Mouse (Mus musculus): ENCODE data around the gene Acsbg1.
A peak's percentile ranks its signal among the peaks of the same experiment; 100 is the strongest.

Acsbg1 gene

GRCm38 (mm10) chr9:54668455-54668854, 6.8 kb upstream of the Acsbg1 start:
- DNase-seq = peak; percentile 85

DNA sequence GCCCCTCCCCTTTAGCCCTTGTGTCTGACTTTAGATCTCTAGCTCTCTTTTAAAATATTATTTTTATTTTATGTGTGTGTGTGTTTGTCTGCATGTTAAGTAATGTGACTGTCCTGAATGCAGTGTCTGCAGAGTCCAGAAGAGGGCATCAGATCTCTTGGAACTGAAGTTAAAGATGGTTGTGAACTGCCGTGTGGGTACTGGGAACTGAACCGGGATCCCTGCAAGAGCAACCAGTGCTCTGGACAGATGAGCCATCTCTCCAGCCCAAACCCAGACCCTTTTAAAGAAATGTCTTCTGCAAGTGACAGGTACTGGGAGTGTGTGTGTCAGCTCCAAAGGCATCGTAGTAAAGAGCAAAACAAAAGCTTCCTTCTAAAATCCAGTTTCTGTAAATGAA, 4.4 kb upstream of the Acsbg1 start:
- DNase-seq = no peak

GRCm38 (mm10) chr9:54664358-54664757, 2.7 kb upstream of the Acsbg1 start:
- DNase-seq = peak; percentile 27

DNA sequence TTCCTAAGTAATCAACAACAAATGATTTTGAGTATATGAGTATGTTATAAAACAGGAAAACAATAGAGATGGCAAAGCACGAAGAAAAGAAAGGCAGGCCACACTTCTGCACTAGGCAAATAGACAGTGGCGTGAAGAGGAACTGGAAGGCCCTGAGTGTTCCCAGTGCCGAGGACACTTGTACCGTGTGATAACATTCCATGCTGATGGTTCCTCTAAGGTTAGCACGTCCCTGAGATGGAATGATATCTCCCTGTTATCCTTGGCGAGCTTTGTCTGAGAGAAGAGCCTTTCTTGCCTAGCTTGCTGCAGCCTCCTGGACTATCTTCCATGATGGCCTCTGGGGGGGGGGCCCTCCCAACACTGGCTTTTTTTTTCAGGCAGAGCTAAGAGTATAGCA, 2.9 kb downstream of the Acsbg1 start:
- no peak for DNase-seq

DNA sequence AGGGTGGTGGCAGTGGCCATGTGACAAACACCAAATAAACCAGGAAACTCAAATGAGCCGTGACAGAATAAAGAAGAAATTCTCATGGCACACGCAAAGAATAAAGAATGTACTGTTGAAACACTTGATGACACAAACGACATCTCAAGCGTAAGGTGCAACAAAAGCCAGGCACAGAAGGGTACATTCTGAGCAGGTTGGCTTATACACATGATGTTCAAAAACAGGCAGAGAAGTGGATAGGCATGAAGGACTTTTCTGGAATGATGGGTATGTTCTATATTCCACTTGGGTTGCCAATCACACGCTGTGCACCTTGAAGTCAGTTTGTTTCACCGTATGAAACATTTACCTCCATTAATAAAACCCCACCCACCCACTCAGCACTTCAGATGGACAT, 5.3 kb downstream of the Acsbg1 start:
- DNase-seq = no peak

DNA sequence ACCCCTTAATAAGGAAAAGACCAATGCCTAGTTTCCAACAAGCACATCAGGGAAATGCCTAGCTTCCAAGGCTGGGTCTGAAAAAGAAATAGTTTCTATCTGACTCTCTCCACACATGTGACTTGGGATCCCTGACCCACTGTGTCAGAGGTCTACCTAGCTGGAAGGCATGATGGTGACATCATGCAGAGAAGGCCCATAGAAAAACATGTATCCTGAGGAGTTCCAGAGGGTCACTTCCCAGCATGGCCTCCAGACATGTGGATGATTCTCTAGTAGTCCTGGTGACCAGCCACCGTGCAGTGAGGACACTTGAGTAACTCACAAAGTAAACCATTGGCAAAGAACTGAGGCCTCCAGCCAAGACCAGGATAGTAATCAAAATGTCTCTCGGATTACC, 5.8 kb downstream of the Acsbg1 start:
- no peak for DNase-seq

DNA sequence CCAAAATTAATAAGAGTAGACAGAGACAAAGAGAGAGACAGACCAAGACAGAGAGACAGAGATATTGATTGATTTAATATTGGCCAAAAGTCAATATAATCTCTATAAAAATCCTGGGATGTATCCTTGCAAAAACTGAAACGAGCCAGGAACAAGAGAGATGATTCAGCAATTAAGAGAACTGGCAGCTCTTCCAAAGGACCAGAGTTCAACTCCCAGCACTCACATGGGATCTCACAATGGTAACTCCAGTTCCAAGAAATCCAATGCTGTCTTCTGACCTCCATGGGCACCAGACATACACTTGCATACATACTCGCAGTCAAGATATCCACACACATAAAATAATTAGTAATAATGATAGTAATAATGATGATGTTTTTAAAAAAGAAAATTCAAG, 8.9 kb downstream of the Acsbg1 start:
- DNase-seq = no peak

- DNase-seq = no peak
These were observed 12.3 kb downstream of the Acsbg1 start for GRCm38 (mm10) chr9:54649360-54649759.

GRCm38 (mm10) chr9:54647456-54647855, 14.2 kb downstream of the Acsbg1 start:
- DNase-seq = no peak

- no peak for DNase-seq
These were observed 15.4 kb downstream of the Acsbg1 start for GRCm38 (mm10) chr9:54646252-54646651.

- DNase-seq = no peak
These were observed 16.1 kb downstream of the Acsbg1 start for GRCm38 (mm10) chr9:54645530-54645929.

DNA sequence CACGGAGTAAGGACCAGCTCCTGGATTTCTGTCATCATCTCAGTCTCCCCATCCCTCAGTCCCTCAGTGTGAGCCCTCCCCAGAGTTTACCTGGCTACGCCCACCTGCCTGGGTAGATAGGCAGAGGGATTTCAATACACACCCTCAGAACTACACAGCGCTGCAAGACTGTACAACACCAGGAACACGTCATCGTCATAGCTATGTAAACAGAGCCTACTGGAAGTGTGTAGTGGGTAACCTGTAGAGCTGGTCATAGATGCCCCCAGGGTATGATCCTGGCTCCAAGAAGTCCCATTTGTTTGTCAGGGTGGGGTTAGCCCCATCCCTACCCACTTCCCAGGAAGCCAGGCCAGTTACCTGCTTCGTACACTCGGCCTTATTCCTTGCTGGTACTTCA, 18.5 kb downstream of the Acsbg1 start:
- DNase-seq = no peak

DNA sequence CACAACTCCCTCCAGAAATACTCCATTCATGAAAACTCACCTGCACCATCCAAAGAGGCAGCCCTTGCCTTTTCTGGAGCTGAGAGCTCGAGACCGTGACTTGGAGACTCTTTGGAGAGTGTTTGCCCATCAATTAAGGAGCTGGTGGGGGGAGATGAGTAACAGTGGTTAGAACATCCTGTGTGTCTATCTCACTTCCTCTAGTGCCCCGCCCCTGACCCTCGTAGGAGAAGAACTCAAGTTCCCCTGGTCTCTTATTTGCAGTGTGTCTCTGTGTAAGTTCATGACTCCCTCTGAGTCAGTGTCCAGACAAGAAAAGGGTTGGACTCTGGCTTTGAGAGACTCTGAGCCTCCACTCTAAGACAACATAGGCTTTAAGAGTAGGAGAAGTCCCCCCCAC, 19.1 kb downstream of the Acsbg1 start:
- no peak for DNase-seq

GRCm38 (mm10) chr9:54642149-54642548, 19.5 kb downstream of the Acsbg1 start:
- DNase-seq = no peak

GRCm38 (mm10) chr9:54641548-54641947, 20.1 kb downstream of the Acsbg1 start:
- DNase-seq = no peak

DNA sequence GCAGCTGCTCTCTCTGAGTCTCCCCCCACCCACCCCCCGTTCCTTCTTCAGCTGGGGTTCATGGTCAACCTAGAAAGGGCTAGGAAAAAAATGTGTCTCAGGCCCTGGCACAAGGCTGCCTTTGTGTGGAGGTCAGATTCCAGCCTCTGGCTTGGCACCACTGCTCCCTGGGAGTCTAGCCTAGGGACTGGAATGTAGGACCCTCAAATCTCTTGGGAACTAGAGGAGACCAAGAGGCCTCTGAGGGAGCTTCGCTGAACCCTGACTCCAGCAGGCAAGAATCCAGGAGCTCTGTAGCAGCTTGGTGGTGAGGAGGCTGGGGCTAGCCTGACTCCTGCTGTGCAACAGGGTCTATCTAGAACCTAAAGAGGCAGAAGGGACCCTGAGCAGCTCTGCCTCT, 22.5 kb downstream of the Acsbg1 start:
- no peak for DNase-seq

DNA sequence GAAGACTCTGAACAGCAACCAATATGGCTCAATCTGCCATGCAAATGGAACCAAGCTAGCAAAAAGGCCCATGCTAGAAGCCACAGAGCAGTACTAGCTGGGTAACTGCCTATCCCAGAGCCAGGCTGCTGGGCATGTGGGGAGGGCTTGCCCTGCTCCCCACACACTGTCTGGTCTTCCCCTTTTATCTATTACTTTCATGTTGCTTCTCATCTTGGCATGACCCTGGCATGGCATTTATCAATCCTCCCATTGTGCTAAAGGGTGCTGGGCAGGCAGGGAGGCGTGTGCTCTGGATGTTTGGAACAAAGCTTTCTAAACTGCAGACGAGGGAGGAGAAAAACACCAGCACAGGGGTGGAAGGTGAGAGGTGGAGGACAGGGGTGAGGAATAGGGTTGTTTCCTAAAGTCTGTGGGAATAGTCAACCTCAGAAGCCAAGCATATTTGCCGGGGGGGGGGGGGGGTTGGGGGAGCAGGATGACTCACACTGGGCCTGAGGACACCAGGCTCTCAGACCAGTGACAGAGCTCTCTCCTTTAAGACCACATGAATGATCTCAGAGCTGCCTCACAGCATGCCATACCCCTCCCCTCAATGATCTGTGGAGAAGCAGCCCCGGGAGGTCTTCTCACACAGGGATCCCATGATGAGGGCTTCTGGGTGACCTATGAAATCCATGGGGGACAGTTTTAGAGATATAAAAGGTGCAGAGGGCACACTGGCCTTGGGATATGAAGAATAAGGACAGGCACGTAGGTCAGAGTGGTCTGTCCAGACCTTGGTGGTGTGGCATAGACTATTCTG, 24.0 kb downstream of the Acsbg1 start:
- no peak for DNase-seq

DNA sequence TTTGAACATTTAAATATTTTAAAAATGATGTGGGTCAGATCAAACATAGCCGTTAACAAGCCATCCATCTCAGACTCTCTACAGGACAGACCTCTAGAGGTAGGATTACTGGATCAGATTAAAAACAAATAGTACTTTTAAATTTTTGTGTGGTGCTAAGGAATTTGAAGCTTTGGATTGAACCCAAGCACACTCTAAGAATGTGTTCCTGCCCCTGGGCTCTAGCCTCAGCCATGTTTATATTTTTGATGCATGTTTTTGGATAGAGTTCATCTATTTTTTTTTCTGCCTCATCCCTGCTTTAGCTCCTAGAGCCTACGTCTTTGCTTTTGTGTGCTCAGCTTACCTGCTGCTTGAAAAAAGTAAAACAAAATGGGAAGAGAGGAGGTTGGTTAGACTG, 28.3 kb downstream of the Acsbg1 start:
- DNase-seq = no peak

DNA sequence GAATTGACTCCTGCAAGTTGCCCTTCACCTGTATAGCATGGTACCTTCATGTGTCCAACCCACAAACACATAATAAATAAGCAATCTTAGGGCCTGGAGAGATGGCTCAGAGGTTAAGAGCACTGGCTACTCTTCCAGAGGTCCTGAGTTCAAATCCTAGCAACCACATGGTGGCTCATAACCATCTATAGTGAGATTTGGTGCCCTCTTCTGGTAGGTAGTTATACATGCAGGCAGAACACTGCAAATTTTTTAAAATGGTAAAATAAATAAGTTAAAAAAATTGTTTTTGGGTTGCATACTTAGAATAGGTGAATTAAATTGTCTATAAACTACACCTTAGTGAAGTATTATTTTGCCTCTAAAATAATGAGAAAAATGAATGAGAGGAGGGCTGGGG, 30.8 kb downstream of the Acsbg1 start:
- DNase-seq = no peak

- no peak for DNase-seq
These were observed 31.9 kb downstream of the Acsbg1 start for GRCm38 (mm10) chr9:54629613-54630261.

DNA sequence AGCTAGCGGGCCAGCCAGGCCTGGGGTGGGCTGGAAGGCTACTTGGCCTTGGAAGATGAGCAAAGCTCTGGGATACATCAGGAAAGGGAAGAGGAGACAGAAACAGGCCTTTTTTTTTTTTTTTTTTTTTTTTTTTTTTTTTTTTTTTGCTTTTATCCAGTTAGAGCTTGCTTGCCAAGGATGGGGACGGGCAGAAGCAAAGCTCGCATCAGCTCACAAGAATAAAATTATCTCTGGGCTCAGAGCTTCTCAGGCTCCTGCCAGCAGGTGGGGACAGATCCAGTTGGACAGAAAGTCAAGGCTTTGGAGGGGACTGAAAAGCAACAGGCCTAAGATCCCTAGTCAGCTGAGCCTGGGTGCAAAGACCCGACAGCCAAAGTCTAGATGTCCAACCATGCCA, 32.9 kb downstream of the Acsbg1 start:
- peak; percentile 16 for DNase-seq

DNA sequence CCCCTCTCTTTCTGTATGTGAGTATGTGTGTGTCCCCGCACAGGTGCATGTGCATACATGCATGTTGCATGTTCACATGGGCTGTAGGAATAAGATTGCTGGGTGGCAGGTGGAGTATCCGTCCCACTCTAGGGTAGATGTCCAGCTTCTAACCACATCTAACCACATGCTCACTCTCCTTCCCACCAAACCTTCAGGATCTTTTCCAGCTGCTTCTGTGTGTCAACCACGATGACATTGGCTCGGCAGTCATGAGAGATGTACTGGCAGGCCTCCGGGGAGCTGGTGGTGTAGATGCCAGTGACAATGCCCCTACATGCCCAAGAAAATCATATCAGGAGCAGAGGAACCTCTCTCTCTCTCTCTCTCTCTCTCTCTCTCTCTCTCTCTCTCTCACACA, 34.4 kb downstream of the Acsbg1 start:
- DNase-seq = no peak

- peak; percentile 12 for DNase-seq
These were observed 47.4 kb downstream of the Acsbg1 start for GRCm38 (mm10) chr9:54614182-54614850.

DNA sequence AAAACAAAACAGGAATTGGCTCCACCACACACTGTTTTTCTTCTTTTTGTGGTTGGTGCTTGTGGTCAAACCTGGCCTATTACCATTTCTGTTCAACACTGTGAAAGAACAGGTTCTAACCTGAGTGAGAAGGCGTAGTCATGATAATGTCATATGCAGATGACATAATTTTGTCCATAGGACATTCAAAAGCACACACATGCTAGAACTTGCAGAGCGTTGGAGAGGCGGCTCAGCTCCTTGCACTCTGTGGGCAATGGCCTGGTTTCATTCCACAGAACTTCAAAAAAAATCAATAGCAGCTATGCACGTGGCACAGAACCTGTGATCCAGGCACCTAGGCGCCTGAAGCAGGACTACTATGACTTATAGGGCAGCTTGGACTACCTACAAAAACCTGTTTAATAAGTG, 48.9 kb downstream of the Acsbg1 start:
- no peak for DNase-seq

Data from layer of hippocampus, adult 9-11 months (tissue).